ENCODE assay signal across 10 mouse cellular contexts in genomic region chr12:51887301-51888290, GRCm38 (mm10). TPM values are rescaled to one million over a fixed set of nuclear protein-coding genes. Genes with fewer than 3 reads are reported as not detected.
DNase-seq lines count a peak whose midpoint lies in the region; ATAC-seq and TF ChIP-seq lines count a peak whose summit lies in the region.
"Had no signal": no experiment of that assay in that cellular context is flagged by ENCODE, and none has a peak within 500 bp of the region (broad histone marks: within the 10 kb centered on the region; RNA-seq: fewer than 3 reads in every experiment).

No protein-coding gene starts in this region.

- H3K9me3 ChIP-seq in forebrain, embryonic 12.5 days: no peaks in the 10 kb centered on the region

- no peaks in the 10 kb centered on the region for H3K27me3 ChIP-seq in small intestine, adult 2 months (ENCODE audit: control insufficient read depth, insufficient read depth, low read length)
- H3K27me3 ChIP-seq in forebrain, embryonic 12.5 days: no peaks in the 10 kb centered on the region

- ATAC-seq in frontal cortex, adult (ENCODE audit: low TSS enrichment): peak; percentile 17; the same call in 1 of the 2 replicates
- ATAC-seq in forebrain, embryonic 12.5 days (ENCODE audit: low FRiP score): no peak

- no peak for TF ChIP-seq POLR2A in small intestine, adult 2 months (IDR thresholded peaks at IDR 0.05; ENCODE audit: low read depth, low read length)

- H3K4me3 ChIP-seq in small intestine, adult 2 months (ENCODE audit: low read depth, low read length): peak overlapping the region; percentile 24; the same call in 1 of the 2 replicates
- H3K4me3 ChIP-seq in forebrain, embryonic 12.5 days (replicated peaks): no peak overlapping the region
- H3K4me3 ChIP-seq: erythroblast, embryonic 14.5 days had no signal

- H3K4me2 ChIP-seq in forebrain, embryonic 12.5 days: no peak overlapping the region

- H3K36me3 ChIP-seq in small intestine, adult 2 months (ENCODE audit: control insufficient read depth, insufficient read depth, low read length): peaks cover 55% of the 10 kb centered on the region
- peaks cover 41% of the 10 kb centered on the region for H3K36me3 ChIP-seq in forebrain, embryonic 12.5 days (replicated peaks)

- TF ChIP-seq CTCF in small intestine, adult 2 months (IDR thresholded peaks at IDR 0.05; ENCODE audit: extremely low read depth, insufficient read length, insufficient replicate concordance, low read depth, low read length): no peak

- peaks cover 6% of the 10 kb centered on the region; the same call in 1 of the 2 replicates for H3K4me1 ChIP-seq in small intestine, adult 2 months (ENCODE audit: control insufficient read depth, insufficient read depth, insufficient read length, low read length)
- H3K4me1 ChIP-seq in forebrain, embryonic 12.5 days: no peaks in the 10 kb centered on the region

- H3K27ac ChIP-seq in small intestine, adult 2 months (ENCODE audit: insufficient read depth, low read depth, low read length): peak overlapping the region; percentile 23
- H3K27ac ChIP-seq in forebrain, embryonic 12.5 days: no peak overlapping the region

- 47% methylated on average over 11 of the region's 11 CpGs for WGBS in small intestine, adult 2 months
- 87% methylated on average over 11 of the region's 11 CpGs for WGBS in forebrain, embryonic 12.5 days

- no peak for DNase-seq in frontal cortex, postnatal 10 days (ENCODE audit: low spot score in 2 of 2)
- peak; percentile 26 for DNase-seq in urinary bladder, postnatal 14 days (ENCODE audit: low spot score)
- no peak for DNase-seq in urinary bladder, adult 18-20 months (ENCODE audit: low spot score in 2 of 2)
- DNase-seq in thymus, postnatal 4 days: peak; percentile 55
- no peak for DNase-seq in urinary bladder, postnatal 10 days (ENCODE audit: low spot score)
- DNase-seq: kidney, postnatal 36 days had no signal

- no peak overlapping the region for H3K9ac ChIP-seq in forebrain, embryonic 12.5 days

RNA-seq across cellular contexts. Expression of gene Hectd1, which starts 58.3 kb away (rescaled TPM):
- polyA plus RNA-seq in small intestine, adult 2 months (2012; rRNA removed): 3.5 and 6.7 TPM in 2 replicates
- 41.5 and 44.9 TPM in 2 replicates for polyA plus RNA-seq in forebrain, embryonic 12.5 days (2016; fragmentation: Nextera tagmentation; extraction: Ambion mirVana)

Comparison
In these comparisons a context has a peak if more than half of its experiments do, and no peak if none do; other contexts are left out.
1. DNase-seq: peak in urinary bladder, postnatal 14 days (single experiment) and thymus, postnatal 4 days (single experiment); none in frontal cortex, postnatal 10 days (0 of 2), urinary bladder, adult 18-20 months (0 of 2) and urinary bladder, postnatal 10 days (single experiment).